21 mouse cellular contexts compared by ENCODE assay signal in the genomic region with DNA sequence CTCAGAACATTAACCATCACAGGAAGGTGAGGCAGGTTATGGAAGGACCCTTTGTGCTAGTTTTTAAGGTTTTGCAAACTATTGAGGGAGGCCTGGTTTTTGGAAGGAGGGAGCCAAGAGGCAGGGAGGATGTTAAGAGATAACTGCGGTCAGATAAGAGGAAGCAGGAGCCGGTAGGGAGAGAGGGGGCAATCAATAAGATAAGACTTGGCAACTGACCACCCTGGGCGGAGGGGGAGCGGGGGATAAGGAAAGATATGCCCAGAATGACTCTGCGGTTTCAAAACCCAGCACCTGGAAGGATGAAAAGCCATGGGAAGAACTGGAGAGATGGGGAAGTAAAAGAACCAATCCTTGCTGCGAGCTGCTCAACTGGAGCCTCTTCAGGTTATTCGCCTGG.
"Had no signal": no experiment of that assay in that cellular context is flagged by ENCODE, and none has a peak within 500 bp of the region (broad histone marks: within the 10 kb centered on the region; RNA-seq: fewer than 3 reads in every experiment).

No protein-coding gene starts in this region.

- H3K9ac ChIP-seq: liver, embryonic 15.5 days; liver, postnatal 0 days; lung, embryonic 15.5 days; midbrain, embryonic 12.5 days; neural tube, embryonic 13.5 days; neural tube, embryonic 15.5 days; stomach, embryonic 15.5 days had no signal

- H3K27ac ChIP-seq: liver, embryonic 15.5 days; lung, embryonic 15.5 days; macrophage; midbrain, embryonic 10.5 days; midbrain, embryonic 12.5 days; neural tube, embryonic 13.5 days; neural tube, embryonic 15.5 days; stomach, embryonic 15.5 days; stomach, postnatal 0 days had no signal

- H3K36me3 ChIP-seq: liver, embryonic 15.5 days; lung, embryonic 15.5 days; midbrain, embryonic 10.5 days; midbrain, embryonic 12.5 days; neural tube, embryonic 13.5 days; neural tube, embryonic 15.5 days; stomach, embryonic 15.5 days had no signal

- H3K9me3 ChIP-seq: liver, embryonic 15.5 days; lung, embryonic 15.5 days; midbrain, embryonic 10.5 days; midbrain, embryonic 12.5 days; neural tube, embryonic 13.5 days; neural tube, embryonic 15.5 days; stomach, embryonic 15.5 days had no signal

- H3K27me3 ChIP-seq: liver, embryonic 15.5 days; lung, embryonic 15.5 days; midbrain, embryonic 12.5 days; neural tube, embryonic 13.5 days; neural tube, embryonic 15.5 days; stomach, embryonic 15.5 days had no signal

- H3K4me1 ChIP-seq: liver, embryonic 15.5 days; lung, embryonic 15.5 days; midbrain, embryonic 10.5 days; midbrain, embryonic 12.5 days; neural tube, embryonic 13.5 days; neural tube, embryonic 15.5 days; stomach, embryonic 15.5 days had no signal

- H3K4me3 ChIP-seq: liver, embryonic 15.5 days; lung, embryonic 15.5 days; midbrain, embryonic 10.5 days; midbrain, embryonic 12.5 days; myocyte; neural tube, embryonic 13.5 days; neural tube, embryonic 15.5 days; stomach, embryonic 15.5 days had no signal

- ATAC-seq: liver, postnatal 0 days; lung, postnatal 0 days; midbrain, embryonic 16.5 days had no signal

- DNase-seq: liver, postnatal 0 days; lung, adult 2 months; lung, postnatal 14 days; lung, postnatal 36 days; midbrain, embryonic 14.5 days; right cerebral cortex, postnatal 14 days; thymus, adult 2 months; thymus, postnatal 25 days; thymus, postnatal 4 days had no signal
